Mouse (Mus musculus): ENCODE results near the gene Mapkap1. TPM values are rescaled to one million over a fixed set of nuclear protein-coding genes. Genes with fewer than 3 reads are reported as not detected.

Gene Mapkap1
- total and polyA plus RNA-seq, 3 experiments, result 37.4 to 90.0 (median 60.9) TPM

- ATAC-seq (ENCODE audit: extremely low read depth, insufficient number of reproducible peaks, low FRiP score, poor library complexity, severe bottlenecking) (no peak), DNase-seq (ENCODE audit: low spot score) (no peak)
- TF ChIP-seq GATA1 (IDR thresholded peaks at IDR 0.05; ENCODE audit: borderline replicate concordance, low read length), result no peak
- TF ChIP-seq CTCF (IDR thresholded peaks at IDR 0.05; ENCODE audit: low read depth, low read length), result no peak
- TF ChIP-seq TAL1 (conservative IDR thresholded peaks at IDR 0.05; ENCODE audit: low read depth, low read length), result no peak
- no peak for TF ChIP-seq GATA2 (IDR thresholded peaks at IDR 0.05; ENCODE audit: borderline replicate concordance, low read depth, low read length)
- TF ChIP-seq POLR2AphosphoS5 (IDR thresholded peaks at IDR 0.05; ENCODE audit: insufficient replicate concordance, low read depth, low read length), result no peak
- Histone ChIP-seq H3K27me3 (ENCODE audit: insufficient read depth, low read length) (peaks cover 14% of the 10 kb centered on the region), H3K4me1 (ENCODE audit: insufficient read depth, low read depth, low read length) (peaks cover 7% of the 10 kb centered on the region), H3K9me3 (replicated peaks) (no peaks in the 10 kb centered on the region), H3K36me3 (replicated peaks) (peaks cover 19% of the 10 kb centered on the region), H3K4me3 (ENCODE audit: low read depth, low read length) (no peak overlapping the region)
Measured at GRCm38 (mm10) chr2:34629758-34630157, 223.2 kb downstream of the Mapkap1 start.

DNA sequence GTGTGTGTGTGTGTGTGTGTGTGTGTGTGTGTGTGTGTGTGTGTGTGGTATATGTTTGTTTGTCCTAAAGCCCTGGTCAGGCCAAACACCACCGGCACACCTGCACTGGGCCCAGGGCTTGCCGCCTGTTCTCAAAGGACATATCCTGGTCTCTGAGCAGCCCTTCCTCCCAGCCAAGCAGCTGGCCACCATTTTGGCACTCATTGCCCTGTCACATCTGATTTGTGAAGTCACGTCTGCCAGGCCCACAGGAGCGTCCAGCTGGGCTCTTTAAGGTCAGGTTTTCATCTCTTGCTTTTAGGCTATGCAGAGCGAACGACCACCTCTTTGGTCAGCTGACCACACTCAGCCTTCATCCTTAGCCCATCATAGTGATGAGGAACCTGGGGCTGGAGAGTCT lies 223.9 kb downstream of the Mapkap1 start:
- no peak overlapping the region for H3K4me3 ChIP-seq (ENCODE audit: low read depth, low read length)
- H3K36me3 ChIP-seq (replicated peaks), result peaks cover 12% of the 10 kb centered on the region
- peaks cover 17% of the 10 kb centered on the region for H3K27me3 ChIP-seq (ENCODE audit: insufficient read depth, low read length)
- H3K9me3 ChIP-seq (replicated peaks), result no peaks in the 10 kb centered on the region
- H3K4me1 ChIP-seq (ENCODE audit: insufficient read depth, low read depth, low read length), result peaks cover 7% of the 10 kb centered on the region
- ATAC-seq (ENCODE audit: extremely low read depth, insufficient number of reproducible peaks, low FRiP score, poor library complexity, severe bottlenecking) (no peak), DNase-seq (ENCODE audit: low spot score) (no peak)
- TF ChIP-seq GATA1 (IDR thresholded peaks at IDR 0.05; ENCODE audit: borderline replicate concordance, low read length) (no peak), CTCF (IDR thresholded peaks at IDR 0.05; ENCODE audit: low read depth, low read length) (no peak), POLR2AphosphoS5 (IDR thresholded peaks at IDR 0.05; ENCODE audit: insufficient replicate concordance, low read depth, low read length) (no peak), GATA2 (IDR thresholded peaks at IDR 0.05; ENCODE audit: borderline replicate concordance, low read depth, low read length) (no peak), TAL1 (conservative IDR thresholded peaks at IDR 0.05; ENCODE audit: low read depth, low read length) (no peak)

DNA sequence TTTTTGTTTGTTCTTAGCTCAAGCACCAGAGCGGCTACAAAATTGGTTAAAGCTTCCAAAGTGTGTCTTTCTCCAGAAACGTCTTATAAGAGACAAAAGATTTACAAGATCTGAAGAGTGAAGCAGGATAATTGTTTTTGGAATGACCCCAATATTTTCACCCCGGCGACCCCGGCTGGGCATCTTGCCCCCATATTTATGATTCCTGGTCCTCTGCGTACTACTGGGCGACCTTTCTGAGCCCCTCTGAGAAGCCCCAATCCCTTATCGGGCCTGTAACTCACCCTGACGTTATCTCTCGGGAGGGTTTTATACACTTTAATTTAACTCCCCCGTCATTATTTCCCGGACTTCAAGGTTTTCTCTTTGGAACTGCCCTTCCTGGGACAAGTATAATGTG lies 225.5 kb downstream of the Mapkap1 start:
- Histone ChIP-seq H3K36me3 (replicated peaks) (peaks cover under 1% of the 10 kb centered on the region), H3K4me3 (ENCODE audit: low read depth, low read length) (no peak overlapping the region), H3K27me3 (ENCODE audit: insufficient read depth, low read length) (peaks cover 18% of the 10 kb centered on the region), H3K4me1 (ENCODE audit: insufficient read depth, low read depth, low read length) (peaks cover 7% of the 10 kb centered on the region), H3K9me3 (replicated peaks) (no peaks in the 10 kb centered on the region)
- DNase-seq (ENCODE audit: low spot score) (no peak), ATAC-seq (ENCODE audit: extremely low read depth, insufficient number of reproducible peaks, low FRiP score, poor library complexity, severe bottlenecking) (no peak)
- TF ChIP-seq CTCF (IDR thresholded peaks at IDR 0.05; ENCODE audit: low read depth, low read length), result no peak
- no peak for TF ChIP-seq GATA1 (IDR thresholded peaks at IDR 0.05; ENCODE audit: borderline replicate concordance, low read length)
- no peak for TF ChIP-seq TAL1 (conservative IDR thresholded peaks at IDR 0.05; ENCODE audit: low read depth, low read length)
- no peak for TF ChIP-seq POLR2AphosphoS5 (IDR thresholded peaks at IDR 0.05; ENCODE audit: insufficient replicate concordance, low read depth, low read length)
- TF ChIP-seq GATA2 (IDR thresholded peaks at IDR 0.05; ENCODE audit: borderline replicate concordance, low read depth, low read length), result no peak

DNA sequence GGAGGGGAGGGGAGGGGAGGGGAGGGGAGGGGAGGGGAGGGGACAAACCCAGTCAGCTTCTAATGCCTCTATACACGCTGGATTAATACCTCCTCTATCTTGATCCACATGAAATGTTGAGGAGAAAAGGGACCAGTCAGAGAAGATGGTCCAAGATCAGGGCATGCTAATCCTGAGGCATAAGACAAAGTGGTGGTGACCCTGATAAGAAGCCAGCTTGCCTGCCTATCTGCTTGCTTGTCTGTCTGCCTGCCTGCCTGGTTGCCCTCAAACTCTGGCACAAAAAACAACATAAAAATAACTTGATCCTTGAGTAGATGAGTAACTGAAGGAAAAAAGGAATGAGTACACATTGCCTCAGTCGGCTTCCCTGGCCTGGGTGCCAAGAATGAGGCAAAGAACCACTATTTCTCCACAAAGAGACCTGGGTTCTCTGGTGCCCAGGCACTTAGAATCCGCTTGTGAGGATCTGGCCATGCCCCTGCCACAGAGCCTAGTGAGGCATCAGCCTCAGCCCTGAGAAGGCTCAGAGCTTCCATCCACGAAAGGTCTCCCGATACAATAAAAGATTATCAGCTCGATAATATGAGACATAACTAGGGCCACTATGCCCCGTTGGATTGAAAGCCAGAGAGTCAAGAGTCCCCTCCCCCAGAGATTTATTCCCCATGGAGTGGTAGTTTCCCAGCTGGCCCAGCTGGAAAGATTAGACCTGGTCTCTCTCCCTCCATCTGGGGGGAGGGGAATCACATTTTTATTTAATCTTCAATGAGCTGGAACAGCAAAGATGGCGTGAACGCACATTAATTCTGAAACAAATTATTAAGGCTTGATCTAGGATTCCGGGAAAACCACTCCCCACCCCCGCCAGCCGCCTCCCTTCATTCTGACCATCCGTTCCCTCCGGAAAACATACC lies 228.9 kb downstream of the Mapkap1 start:
- ATAC-seq (ENCODE audit: extremely low read depth, insufficient number of reproducible peaks, low FRiP score, poor library complexity, severe bottlenecking), result no peak
- no peaks in the 10 kb centered on the region for H3K36me3 ChIP-seq (replicated peaks)
- no peaks in the 10 kb centered on the region for H3K9me3 ChIP-seq (replicated peaks)
- no peak for DNase-seq (ENCODE audit: low spot score)
- H3K4me3 ChIP-seq (ENCODE audit: low read depth, low read length), result no peak overlapping the region
- H3K4me1 ChIP-seq (ENCODE audit: insufficient read depth, low read depth, low read length), result peaks cover 11% of the 10 kb centered on the region
- peaks cover 32% of the 10 kb centered on the region for H3K27me3 ChIP-seq (ENCODE audit: insufficient read depth, low read length)
- TF ChIP-seq CTCF (IDR thresholded peaks at IDR 0.05; ENCODE audit: low read depth, low read length) (no peak), TAL1 (conservative IDR thresholded peaks at IDR 0.05; ENCODE audit: low read depth, low read length) (no peak), GATA2 (IDR thresholded peaks at IDR 0.05; ENCODE audit: borderline replicate concordance, low read depth, low read length) (no peak), GATA1 (IDR thresholded peaks at IDR 0.05; ENCODE audit: borderline replicate concordance, low read length) (no peak)

GRCm38 (mm10) chr2:34638955-34639650 lies 232.5 kb downstream of the Mapkap1 start:
- TF ChIP-seq GATA1 (IDR thresholded peaks at IDR 0.05; ENCODE audit: borderline replicate concordance, low read length) (no peak), GATA2 (IDR thresholded peaks at IDR 0.05; ENCODE audit: borderline replicate concordance, low read depth, low read length) (no peak), TAL1 (conservative IDR thresholded peaks at IDR 0.05; ENCODE audit: low read depth, low read length) (no peak), CTCF (IDR thresholded peaks at IDR 0.05; ENCODE audit: low read depth, low read length) (no peak), POLR2AphosphoS5 (IDR thresholded peaks at IDR 0.05; ENCODE audit: insufficient replicate concordance, low read depth, low read length) (no peak)
- peaks cover 31% of the 10 kb centered on the region for H3K27me3 ChIP-seq (ENCODE audit: insufficient read depth, low read length)
- H3K36me3 ChIP-seq (replicated peaks), result no peaks in the 10 kb centered on the region
- peak; percentile 44 for DNase-seq (ENCODE audit: low spot score)
- H3K4me3 ChIP-seq (ENCODE audit: low read depth, low read length), result peak overlapping the region; percentile 59; the same call in 1 of the 2 replicates
- ATAC-seq (ENCODE audit: extremely low read depth, insufficient number of reproducible peaks, low FRiP score, poor library complexity, severe bottlenecking), result no peak
- H3K4me1 ChIP-seq (ENCODE audit: insufficient read depth, low read depth, low read length), result peaks cover 11% of the 10 kb centered on the region
- H3K9me3 ChIP-seq (replicated peaks), result peaks cover 3% of the 10 kb centered on the region; the same call in 1 of the 2 replicates

DNA sequence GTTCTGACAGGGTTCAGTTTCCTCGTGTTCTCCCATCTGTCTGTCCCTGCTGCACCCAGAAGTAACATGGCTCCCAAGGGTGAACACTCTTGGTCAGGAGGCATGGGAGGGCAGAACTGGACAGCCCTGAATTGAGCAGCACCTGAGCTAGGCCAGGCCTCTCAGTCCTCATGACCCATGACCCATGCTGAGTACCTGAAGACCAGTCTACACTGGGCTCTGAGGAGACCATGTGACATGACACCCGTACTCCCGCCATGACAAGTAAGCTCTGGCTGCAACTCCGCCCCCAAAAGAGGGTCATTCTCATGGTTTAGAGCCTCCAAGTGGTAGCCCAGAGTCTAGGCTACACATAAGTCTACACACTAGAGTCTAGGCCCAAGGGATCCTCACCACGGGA lies 233.2 kb downstream of the Mapkap1 start:
- DNase-seq (ENCODE audit: low spot score) (no peak), ATAC-seq (ENCODE audit: extremely low read depth, insufficient number of reproducible peaks, low FRiP score, poor library complexity, severe bottlenecking) (no peak)
- peaks cover 3% of the 10 kb centered on the region; the same call in 1 of the 2 replicates for H3K9me3 ChIP-seq (replicated peaks)
- H3K36me3 ChIP-seq (replicated peaks), result no peaks in the 10 kb centered on the region
- no peak for TF ChIP-seq POLR2AphosphoS5 (IDR thresholded peaks at IDR 0.05; ENCODE audit: insufficient replicate concordance, low read depth, low read length)
- no peak for TF ChIP-seq CTCF (IDR thresholded peaks at IDR 0.05; ENCODE audit: low read depth, low read length)
- TF ChIP-seq TAL1 (conservative IDR thresholded peaks at IDR 0.05; ENCODE audit: low read depth, low read length), result no peak
- no peak for TF ChIP-seq GATA1 (IDR thresholded peaks at IDR 0.05; ENCODE audit: borderline replicate concordance, low read length)
- no peak for TF ChIP-seq GATA2 (IDR thresholded peaks at IDR 0.05; ENCODE audit: borderline replicate concordance, low read depth, low read length)
- H3K27me3 ChIP-seq (ENCODE audit: insufficient read depth, low read length), result peaks cover 28% of the 10 kb centered on the region; the same call in 1 of the 2 replicates
- H3K4me1 ChIP-seq (ENCODE audit: insufficient read depth, low read depth, low read length), result peaks cover 16% of the 10 kb centered on the region
- H3K4me3 ChIP-seq (ENCODE audit: low read depth, low read length), result no peak overlapping the region

Measured in G1E (cell line).